Mouse (Mus musculus): ENCODE results near the gene Zfp503. TPM values are rescaled to one million over a fixed set of nuclear protein-coding genes. Genes with fewer than 3 reads are reported as not detected.

Zfp503 gene
- polyA plus RNA-seq, 1 experiment from 2014 or later: 11.6 TPM

GRCm38 (mm10) chr14:21995031-21995754 is 5.8 kb upstream of the Zfp503 start:
- Histone ChIP-seq H3K4me3 (replicated peaks; ENCODE audit: low read length) (peak overlapping the region; percentile 41), H3K36me3 (replicated peaks; ENCODE audit: control insufficient read depth, insufficient read depth) (no peaks in the 10 kb centered on the region), H3K27ac (peak overlapping the region; percentile 22; the same call in 1 of the 2 replicates), H3K4me2 (replicated peaks) (peak overlapping the region; percentile 63), H3K9me3 (ENCODE audit: control insufficient read depth, low read length) (no peaks in the 10 kb centered on the region), H3K4me1 (replicated peaks; ENCODE audit: control insufficient read depth, insufficient read depth, low read length) (peaks cover 19% of the 10 kb centered on the region), H3K27me3 (ENCODE audit: control insufficient read depth, insufficient read depth, low read length) (peaks cover 32% of the 10 kb centered on the region), H3K9ac (peak overlapping the region; percentile 59)
- peak; percentile 63 for DNase-seq (ENCODE audit: low spot score)
- ATAC-seq (ENCODE audit: low FRiP score): peak; percentile 78; the same call in 1 of the 2 replicates
- under 1% methylated on average over 36 of the region's 36 CpGs for WGBS

GRCm38 (mm10) chr14:21994061-21994990 is 4.9 kb upstream of the Zfp503 start:
- peaks cover 32% of the 10 kb centered on the region for H3K27me3 ChIP-seq (ENCODE audit: control insufficient read depth, insufficient read depth, low read length)
- no peak for DNase-seq (ENCODE audit: low spot score)
- H3K4me1 ChIP-seq (replicated peaks; ENCODE audit: control insufficient read depth, insufficient read depth, low read length): peaks cover 20% of the 10 kb centered on the region
- H3K27ac ChIP-seq: peak overlapping the region; percentile 58
- no peaks in the 10 kb centered on the region for H3K9me3 ChIP-seq (ENCODE audit: control insufficient read depth, low read length)
- H3K4me3 ChIP-seq (replicated peaks; ENCODE audit: low read length): peak overlapping the region; percentile 41
- H3K4me2 ChIP-seq (replicated peaks): peak overlapping the region; percentile 63
- WGBS: 3% methylated on average over 43 of the region's 44 CpGs
- no peaks in the 10 kb centered on the region for H3K36me3 ChIP-seq (replicated peaks; ENCODE audit: control insufficient read depth, insufficient read depth)
- no peak for ATAC-seq (ENCODE audit: low FRiP score)
- H3K9ac ChIP-seq: peak overlapping the region; percentile 59

DNA sequence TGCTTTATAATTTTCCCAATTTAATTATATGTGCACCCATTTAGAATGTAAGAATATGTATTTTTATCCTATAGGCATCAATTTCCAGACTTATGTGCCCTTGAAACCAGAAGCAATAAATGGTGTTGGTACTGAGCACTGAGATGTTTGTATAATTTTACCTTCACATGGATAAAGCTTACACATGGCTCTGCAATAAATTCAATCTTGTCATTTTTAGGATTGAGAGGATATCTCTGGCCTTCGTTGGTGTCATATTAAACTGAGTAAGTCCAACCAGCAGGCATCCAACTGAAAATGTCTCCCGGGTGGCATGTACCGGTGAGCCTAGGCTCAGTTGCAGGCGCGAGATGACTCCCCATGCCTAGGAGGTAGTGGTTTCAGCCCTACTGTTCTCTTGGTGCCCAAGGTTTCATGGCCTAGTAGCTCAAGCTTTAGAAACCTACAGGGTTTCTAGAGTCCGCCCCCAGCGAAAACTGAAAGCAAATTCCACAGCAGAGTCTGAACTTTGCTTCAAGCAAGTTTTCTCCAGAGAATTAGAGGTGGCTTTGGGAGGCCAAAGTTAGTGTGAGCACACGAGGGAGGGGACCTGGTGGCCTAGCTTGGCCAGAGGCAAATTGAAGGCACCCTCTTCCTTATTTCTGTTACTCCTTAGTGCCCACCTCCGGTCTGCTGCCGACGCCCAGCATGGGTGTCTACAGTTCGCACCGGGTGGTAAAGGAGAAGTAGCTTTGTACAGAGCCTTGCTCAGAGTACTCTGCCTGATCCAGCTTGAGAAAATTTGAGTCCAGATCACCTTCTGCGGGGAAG is 4.1 kb upstream of the Zfp503 start:
- Histone ChIP-seq H3K4me2 (replicated peaks) (peak overlapping the region; percentile 63), H3K27me3 (ENCODE audit: control insufficient read depth, insufficient read depth, low read length) (peaks cover 32% of the 10 kb centered on the region), H3K27ac (peak overlapping the region; percentile 58), H3K9ac (peak overlapping the region; percentile 59), H3K4me3 (replicated peaks; ENCODE audit: low read length) (peak overlapping the region; percentile 41; the same call in 1 of the 2 replicates), H3K36me3 (replicated peaks; ENCODE audit: control insufficient read depth, insufficient read depth) (no peaks in the 10 kb centered on the region), H3K4me1 (replicated peaks; ENCODE audit: control insufficient read depth, insufficient read depth, low read length) (peaks cover 25% of the 10 kb centered on the region), H3K9me3 (ENCODE audit: control insufficient read depth, low read length) (no peaks in the 10 kb centered on the region)
- 18% methylated on average over 14 of the region's 14 CpGs for WGBS
- ATAC-seq (ENCODE audit: low FRiP score): no peak
- no peak for DNase-seq (ENCODE audit: low spot score)

DNA sequence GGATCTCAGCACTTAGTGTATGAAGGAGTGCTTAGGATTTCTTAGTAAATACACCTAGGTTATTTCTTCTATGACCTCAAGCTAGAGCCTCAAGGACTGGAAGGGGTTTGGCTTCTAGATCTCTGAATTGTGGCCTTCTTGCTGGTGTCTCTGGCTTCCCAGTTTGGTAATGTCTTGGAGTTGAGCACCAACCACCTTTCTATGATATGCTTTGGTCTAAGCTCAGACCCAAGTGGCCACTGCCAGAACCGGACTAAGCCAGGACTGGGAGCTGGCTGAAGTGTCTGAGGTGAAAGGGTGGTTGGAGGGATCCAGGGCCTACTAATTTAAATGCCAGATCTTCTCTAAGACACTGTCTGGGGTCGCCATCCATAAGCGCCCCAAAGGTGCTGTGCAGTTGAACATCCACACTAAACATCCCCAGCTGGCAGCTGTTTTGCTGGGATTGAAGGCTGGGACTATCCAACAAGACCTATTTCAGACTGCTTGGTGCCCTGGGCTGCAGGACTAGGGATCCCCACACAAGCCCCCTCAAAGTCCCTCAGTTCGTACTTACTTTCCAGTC is 3.0 kb upstream of the Zfp503 start:
- H3K27ac ChIP-seq: no peak overlapping the region
- H3K4me3 ChIP-seq (replicated peaks; ENCODE audit: low read length): peak overlapping the region; percentile 80
- peaks cover 25% of the 10 kb centered on the region for H3K4me1 ChIP-seq (replicated peaks; ENCODE audit: control insufficient read depth, insufficient read depth, low read length)
- no peaks in the 10 kb centered on the region for H3K9me3 ChIP-seq (ENCODE audit: control insufficient read depth, low read length)
- peak overlapping the region; percentile 59; the same call in 1 of the 2 replicates for H3K9ac ChIP-seq
- WGBS: 38% methylated on average over 4 of the region's 4 CpGs
- peak overlapping the region; percentile 62 for H3K4me2 ChIP-seq (replicated peaks)
- no peaks in the 10 kb centered on the region for H3K36me3 ChIP-seq (replicated peaks; ENCODE audit: control insufficient read depth, insufficient read depth)
- no peak for ATAC-seq (ENCODE audit: low FRiP score)
- DNase-seq (ENCODE audit: low spot score): no peak
- H3K27me3 ChIP-seq (ENCODE audit: control insufficient read depth, insufficient read depth, low read length): peaks cover 32% of the 10 kb centered on the region

GRCm38 (mm10) chr14:21991856-21992255 is 2.5 kb upstream of the Zfp503 start:
- Histone ChIP-seq H3K36me3 (replicated peaks; ENCODE audit: control insufficient read depth, insufficient read depth) (no peaks in the 10 kb centered on the region), H3K9me3 (ENCODE audit: control insufficient read depth, low read length) (no peaks in the 10 kb centered on the region), H3K4me3 (replicated peaks; ENCODE audit: low read length) (peak overlapping the region; percentile 80; the same call in 1 of the 2 replicates), H3K27me3 (ENCODE audit: control insufficient read depth, insufficient read depth, low read length) (peaks cover 32% of the 10 kb centered on the region), H3K4me2 (replicated peaks) (peak overlapping the region; percentile 62), H3K4me1 (replicated peaks; ENCODE audit: control insufficient read depth, insufficient read depth, low read length) (peaks cover 25% of the 10 kb centered on the region), H3K9ac (peak overlapping the region; percentile 59; the same call in 1 of the 2 replicates), H3K27ac (peak overlapping the region; percentile 87; the same call in 1 of the 2 replicates)
- ATAC-seq (ENCODE audit: low FRiP score) (no peak), DNase-seq (ENCODE audit: low spot score) (no peak)
- 10% methylated on average over 5 of the region's 5 CpGs for WGBS

- H3K36me3 ChIP-seq (replicated peaks; ENCODE audit: control insufficient read depth, insufficient read depth): no peaks in the 10 kb centered on the region
- under 1% methylated on average over 26 of the region's 26 CpGs for WGBS
- H3K4me3 ChIP-seq (replicated peaks; ENCODE audit: low read length): peak overlapping the region; percentile 80
- peak overlapping the region; percentile 87 for H3K27ac ChIP-seq
- peak overlapping the region; percentile 62 for H3K4me2 ChIP-seq (replicated peaks)
- no peak for ATAC-seq (ENCODE audit: low FRiP score)
- peaks cover 25% of the 10 kb centered on the region for H3K4me1 ChIP-seq (replicated peaks; ENCODE audit: control insufficient read depth, insufficient read depth, low read length)
- peak; percentile 68 for DNase-seq (ENCODE audit: low spot score)
- H3K27me3 ChIP-seq (ENCODE audit: control insufficient read depth, insufficient read depth, low read length): peaks cover 28% of the 10 kb centered on the region
- no peaks in the 10 kb centered on the region for H3K9me3 ChIP-seq (ENCODE audit: control insufficient read depth, low read length)
- peak overlapping the region; percentile 59 for H3K9ac ChIP-seq
Observed at GRCm38 (mm10) chr14:21991251-21991780, 1.9 kb upstream of the Zfp503 start.

GRCm38 (mm10) chr14:21990321-21991021 is 1.1 kb upstream of the Zfp503 start:
- no peak for DNase-seq (ENCODE audit: low spot score)

More at GRCm38 (mm10) chr14:21990321-21991021, 1.1 kb upstream of the Zfp503 start:
- Histone ChIP-seq H3K4me2 (replicated peaks) (peak overlapping the region; percentile 62), H3K9me3 (ENCODE audit: control insufficient read depth, low read length) (no peaks in the 10 kb centered on the region), H3K9ac (peak overlapping the region; percentile 59), H3K4me1 (replicated peaks; ENCODE audit: control insufficient read depth, insufficient read depth, low read length) (peaks cover 30% of the 10 kb centered on the region), H3K36me3 (replicated peaks; ENCODE audit: control insufficient read depth, insufficient read depth) (0 out of 2 replicates have a peak, but pooled peaks cover 2% of the 10 kb centered on the region), H3K4me3 (replicated peaks; ENCODE audit: low read length) (peak overlapping the region; percentile 80), H3K27ac (peak overlapping the region; percentile 87), H3K27me3 (ENCODE audit: control insufficient read depth, insufficient read depth, low read length) (peaks cover 27% of the 10 kb centered on the region)
- WGBS: 3% methylated on average over 31 of the region's 31 CpGs
- ATAC-seq (ENCODE audit: low FRiP score): no peak

Data from hindbrain, embryonic 14.5 days (tissue).